Mouse (Mus musculus): ENCODE data around the gene Ppfia4.
A peak's percentile ranks its signal among the peaks of the same experiment; 100 is the strongest.

DNA sequence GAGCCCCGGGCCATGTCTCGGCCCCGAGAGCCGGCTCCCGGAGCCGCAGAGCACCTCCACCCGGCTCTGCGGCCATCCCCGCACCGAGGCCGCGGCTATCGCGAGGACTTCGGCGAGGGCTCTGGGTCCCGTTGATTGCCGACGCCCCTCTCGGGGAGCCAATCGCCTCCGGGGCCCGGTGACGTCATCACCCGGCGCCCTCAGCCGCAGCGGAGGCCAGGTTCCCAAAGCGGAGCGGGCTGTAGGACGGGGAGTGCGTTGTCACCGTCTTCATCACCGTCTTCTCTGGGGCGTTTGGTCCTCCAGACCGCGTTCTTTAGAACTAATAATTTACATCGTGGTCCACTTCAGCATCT is 29.1 kb upstream of the Ppfia4 start, which contains the start of gene Tmem183a:
- peak; percentile 95 for TF ChIP-seq POLR2A (IDR thresholded peaks at IDR 0.05; ENCODE audit: low read depth, low read length)
- no peak for TF ChIP-seq CTCF (IDR thresholded peaks at IDR 0.05; ENCODE audit: extremely low read depth, insufficient read length, insufficient replicate concordance, low read depth, low read length)

Measured in small intestine, adult 2 months (tissue).